Mouse (Mus musculus): ENCODE results near the gene Wasf2.

DNA sequence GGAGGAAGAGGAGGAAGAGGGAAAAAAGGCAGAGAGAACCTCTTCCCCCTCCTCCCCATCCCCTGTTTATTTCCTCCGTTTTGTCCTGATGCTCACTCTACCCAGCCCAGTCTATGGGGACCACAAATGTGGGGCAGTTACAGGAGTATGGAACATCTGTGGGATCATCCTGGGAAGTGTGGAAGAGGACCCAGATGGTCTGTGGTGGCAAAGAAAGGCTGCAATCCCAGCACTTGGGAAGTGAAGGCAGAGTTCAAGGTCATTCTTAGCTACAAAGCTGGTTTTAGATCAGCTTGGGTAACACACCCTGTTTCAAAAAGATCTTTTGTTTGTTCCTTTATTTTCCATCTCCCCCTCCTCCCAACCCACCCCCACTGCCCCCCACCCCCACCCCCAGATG, 36.0 kb upstream of the Wasf2 start:
- TF ChIP-seq CTCF (conservative IDR thresholded peaks at IDR 0.05 in 1 of 2, IDR thresholded peaks at IDR 0.05 in 1 of 2; ENCODE audit: low read depth in 2 of 2, low read length in 2 of 2) (no peak), EP300 (IDR thresholded peaks at IDR 0.05; ENCODE audit: low read length) (no peak), POLR2A (IDR thresholded peaks at IDR 0.05; ENCODE audit: low read depth, low read length) (no peak), CHD2 (IDR thresholded peaks at IDR 0.05; ENCODE audit: low read length) (no peak), E2F4 (IDR thresholded peaks at IDR 0.05; ENCODE audit: insufficient replicate concordance, low read depth, low read length) (no peak), GABPA (IDR thresholded peaks at IDR 0.05; ENCODE audit: insufficient replicate concordance, low read depth, low read length) (no peak), ZNF384 (IDR thresholded peaks at IDR 0.05; ENCODE audit: low read depth, low read length) (no peak)

Measured in CH12.LX (cell line).